Mouse (Mus musculus) megakaryocyte, embryonic 14.5 days (primary cell): ENCODE data around the gene Trmt10c.

Experiments used
- FLI1 ChIP-seq: IDR thresholded peaks from 2 replicates; pipeline ENCODE4 v1.6.1; 2012; ENCODE audit warnings: low read length, inconsistent platforms, mixed read lengths
- GATA1 ChIP-seq: IDR thresholded peaks from 3 replicates; pipeline ENCODE4 v1.6.1; 2012; ENCODE audit warnings: mixed read lengths, low read length, inconsistent platforms, borderline replicate concordance

GRCm38 (mm10) chr16:55986001-55986400, 51.6 kb downstream of the Trmt10c start:
- TF ChIP-seq FLI1 (no peak), GATA1 (no peak)
